Mouse (Mus musculus) bone marrow macrophage, adult 2 months (primary cell): ENCODE data around the gene Zfp629. TPM values are rescaled to one million over a fixed set of nuclear protein-coding genes. Genes with fewer than 3 reads are reported as not detected.
"Not testable (repeated sequence)": the region's sequence is repeated elsewhere in the genome, so short reads cannot be mapped to it uniquely, and the experiment has no call there.

ENCODE experiments used
- H3K27ac ChIP-seq: 2 replicates; pipeline ENCODE4 v1.5.1; 2012; ENCODE audit warnings: low read depth, low read length; ENCODE audit not compliant: insufficient read depth
- H3K4me1 ChIP-seq: 2 replicates; pipeline ENCODE4 v1.6.1; 2012; ENCODE audit warnings: low read length; ENCODE audit not compliant: control insufficient read depth, insufficient read depth
- H3K4me3 ChIP-seq: 2 replicates; pipeline ENCODE4 v1.5.1; 2012; ENCODE audit warnings: mild to moderate bottlenecking, low read length, moderate library complexity; ENCODE audit not compliant: insufficient read depth
- CTCF ChIP-seq: IDR thresholded peaks from 2 replicates; pipeline ENCODE4 v1.5.1; 2012; ENCODE audit warnings: low read depth, mild to moderate bottlenecking, low read length, moderate library complexity
- POLR2A ChIP-seq: IDR thresholded peaks from 2 replicates; pipeline ENCODE4 v1.6.1; 2012; ENCODE audit warnings: mild to moderate bottlenecking, low read depth, low read length, borderline replicate concordance
- polyA plus RNA-seq: library from polyadenylated mRNA; stranded (reverse); fragments of >200 nt; gene quantifications from 2 replicates; pipeline ENCODE4 v1.2.4, GENCODE M21; 2012; ENCODE audit not compliant: missing spikeins, insufficient read depth, insufficient read length

Gene Zfp629
- 11.2 and 11.4 TPM in 2 replicates for polyA plus RNA-seq

GRCm38 (mm10) chr7:127614891-127615843 lies at the start of gene Zfp629:
Gene Zfp629 (minus strand): TSS chr7:127615797.
- Histone ChIP-seq H3K4me1 (peaks cover 2% of the 10 kb centered on the region; the same call in 1 of the 2 replicates), H3K4me3 (peak within 1 kb of the TSS; percentile 61), H3K27ac (no peak within 1 kb of the TSS)
- no peak for TF ChIP-seq POLR2A
- no peak for TF ChIP-seq CTCF

- H3K4me1 ChIP-seq = no peaks in the 10 kb centered on the region
- TF ChIP-seq CTCF = no peak
- no peak for TF ChIP-seq POLR2A
- no peak overlapping the region for H3K4me3 ChIP-seq
- H3K27ac ChIP-seq = no peak overlapping the region
Observed at GRCm38 (mm10) chr7:127662926-127663325, 47.3 kb upstream of the Zfp629 start.

- no peaks in the 10 kb centered on the region for H3K4me1 ChIP-seq
- H3K27ac ChIP-seq = no peak overlapping the region
- TF ChIP-seq CTCF (no peak), POLR2A (no peak)
- no peak overlapping the region for H3K4me3 ChIP-seq
Observed at GRCm38 (mm10) chr7:127661833-127662232, 46.2 kb upstream of the Zfp629 start.

GRCm38 (mm10) chr7:127660882-127661281 lies 45.3 kb upstream of the Zfp629 start:
- Histone ChIP-seq H3K4me1 (no peaks in the 10 kb centered on the region), H3K4me3 (no peak overlapping the region), H3K27ac (no peak overlapping the region)
- TF ChIP-seq CTCF (no peak), POLR2A (no peak)

- no peaks in the 10 kb centered on the region for H3K4me1 ChIP-seq
- no peak overlapping the region for H3K27ac ChIP-seq
- TF ChIP-seq CTCF (peak; percentile 62), POLR2A (no peak)
- H3K4me3 ChIP-seq = no peak overlapping the region
Observed at GRCm38 (mm10) chr7:127656946-127657345, 41.3 kb upstream of the Zfp629 start.

GRCm38 (mm10) chr7:127654318-127654717 lies 38.7 kb upstream of the Zfp629 start:
- no peak for TF ChIP-seq CTCF
- no peak for TF ChIP-seq POLR2A

GRCm38 (mm10) chr7:127652050-127652449 lies 36.5 kb upstream of the Zfp629 start:
- TF ChIP-seq POLR2A = no peak
- Histone ChIP-seq H3K4me1 (no peaks in the 10 kb centered on the region), H3K4me3 (no peak overlapping the region), H3K27ac (no peak overlapping the region)

More at GRCm38 (mm10) chr7:127654318-127654717, 38.7 kb upstream of the Zfp629 start:
- no peak overlapping the region for H3K27ac ChIP-seq
- no peaks in the 10 kb centered on the region for H3K4me1 ChIP-seq
- no peak overlapping the region for H3K4me3 ChIP-seq

GRCm38 (mm10) chr7:127651624-127652023 lies 36.0 kb upstream of the Zfp629 start:
- no peak overlapping the region for H3K27ac ChIP-seq
- TF ChIP-seq POLR2A (no peak), CTCF (no peak)
- no peaks in the 10 kb centered on the region for H3K4me1 ChIP-seq
- H3K4me3 ChIP-seq = no peak overlapping the region

- no peak overlapping the region for H3K4me3 ChIP-seq
- no peak for TF ChIP-seq POLR2A
- TF ChIP-seq CTCF = no peak
- H3K27ac ChIP-seq = no peak overlapping the region
- H3K4me1 ChIP-seq = no peaks in the 10 kb centered on the region
Observed at GRCm38 (mm10) chr7:127649206-127649605, 33.6 kb upstream of the Zfp629 start.

- Histone ChIP-seq H3K4me1 (no peaks in the 10 kb centered on the region), H3K27ac (no peak overlapping the region), H3K4me3 (no peak overlapping the region)
- TF ChIP-seq CTCF (no peak), POLR2A (no peak)
Observed at GRCm38 (mm10) chr7:127648516-127649201, 33.1 kb upstream of the Zfp629 start.

- H3K4me3 ChIP-seq, H3K27ac ChIP-seq, H3K4me1 ChIP-seq: not testable (repeated sequence)
Observed at GRCm38 (mm10) chr7:127647576-127647975, 32.0 kb upstream of the Zfp629 start.
